15 mouse cellular contexts compared by ENCODE assay signal in the genomic region with DNA sequence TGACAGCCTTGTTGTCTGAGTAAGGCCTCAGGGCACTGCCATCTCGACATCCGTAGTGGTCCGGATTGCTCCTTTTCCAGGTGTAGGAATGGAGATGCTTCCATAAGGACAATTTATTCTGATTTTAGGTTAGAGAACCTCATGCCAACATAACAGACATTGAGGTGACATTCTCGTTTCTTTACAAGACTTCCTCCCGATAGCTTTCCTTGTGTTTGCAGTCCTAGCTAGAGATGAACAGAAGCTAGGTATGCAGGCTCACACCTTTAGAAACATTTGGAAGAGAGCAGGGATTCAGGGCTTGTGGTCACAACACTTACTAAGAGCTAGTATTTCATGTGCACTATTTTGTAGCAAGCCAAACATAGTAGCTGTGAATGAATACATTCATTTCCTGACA. TPM values are rescaled to one million over a fixed set of nuclear protein-coding genes. Genes with fewer than 3 reads are reported as not detected.
DNase-seq lines count a peak whose midpoint lies in the region; ATAC-seq lines count a peak whose summit lies in the region.
"Had no signal": no experiment of that assay in that cellular context is flagged by ENCODE, and none has a peak within 500 bp of the region (broad histone marks: within the 10 kb centered on the region; RNA-seq: fewer than 3 reads in every experiment).

No protein-coding gene starts in this region.

- peak overlapping the region; percentile 47; the same call in 1 of the 2 replicates for H3K27ac ChIP-seq in forebrain, embryonic 11.5 days (ENCODE audit: low read depth, low read length)
- H3K27ac ChIP-seq in forebrain, embryonic 14.5 days (ENCODE audit: low read depth, low read length): no peak overlapping the region
- peak overlapping the region; percentile 40 for H3K27ac ChIP-seq in embryonic facial prominence, embryonic 10.5 days (replicated peaks)
- H3K27ac ChIP-seq: neural tube, embryonic 12.5 days had no signal

- H3K36me3 ChIP-seq in forebrain, embryonic 11.5 days (ENCODE audit: control insufficient read depth, insufficient read depth, low read length): no peaks in the 10 kb centered on the region
- no peaks in the 10 kb centered on the region for H3K36me3 ChIP-seq in forebrain, embryonic 14.5 days (ENCODE audit: control insufficient read depth, insufficient read depth, low read length)
- H3K36me3 ChIP-seq in embryonic facial prominence, embryonic 10.5 days (replicated peaks): no peaks in the 10 kb centered on the region
- H3K36me3 ChIP-seq: neural tube, embryonic 12.5 days had no signal

- no peak overlapping the region for H3K4me3 ChIP-seq in forebrain, embryonic 11.5 days (ENCODE audit: low read depth, low read length)
- no peak overlapping the region for H3K4me3 ChIP-seq in forebrain, embryonic 14.5 days (ENCODE audit: low read depth, low read length)
- no peak overlapping the region for H3K4me3 ChIP-seq in embryonic facial prominence, embryonic 10.5 days
- H3K4me3 ChIP-seq: neural tube, embryonic 12.5 days had no signal

- 87% methylated on average over 5 of the region's 5 CpGs for WGBS in forebrain, embryonic 11.5 days
- WGBS in forebrain, embryonic 14.5 days: 79% methylated on average over 5 of the region's 5 CpGs
- 78% methylated on average over 5 of the region's 5 CpGs for WGBS in embryonic facial prominence, embryonic 10.5 days

- no peak for ATAC-seq in forebrain, embryonic 11.5 days (replicated peaks; ENCODE audit: low FRiP score)
- ATAC-seq in forebrain, embryonic 14.5 days: no peak
- ATAC-seq: midbrain, embryonic 16.5 days had no signal

- H3K9me3 ChIP-seq in forebrain, embryonic 11.5 days (ENCODE audit: control insufficient read depth, low read length): no peaks in the 10 kb centered on the region
- no peaks in the 10 kb centered on the region for H3K9me3 ChIP-seq in forebrain, embryonic 14.5 days (replicated peaks; ENCODE audit: control insufficient read depth, low read length)
- H3K9me3 ChIP-seq in embryonic facial prominence, embryonic 10.5 days: no peaks in the 10 kb centered on the region
- H3K9me3 ChIP-seq: neural tube, embryonic 12.5 days had no signal

- intact Hi-C loops in gastrocnemius, postnatal 14 days (cut with DNase I; ENCODE audit: low total_unique reads): no loop called here

- H3K4me2 ChIP-seq in forebrain, embryonic 11.5 days (ENCODE audit: low read depth, low read length, severe bottlenecking): no peak overlapping the region
- no peak overlapping the region for H3K4me2 ChIP-seq in forebrain, embryonic 14.5 days (ENCODE audit: low read length)

- no peak overlapping the region for H3K9ac ChIP-seq in forebrain, embryonic 11.5 days (ENCODE audit: low read length)
- H3K9ac ChIP-seq in forebrain, embryonic 14.5 days (ENCODE audit: low read length): no peak overlapping the region
- H3K9ac ChIP-seq: neural tube, embryonic 12.5 days had no signal

- DNase-seq in forebrain, embryonic 11.5 days (ENCODE audit: low spot score): no peak
- no peak for DNase-seq in forebrain, embryonic 14.5 days (ENCODE audit: low spot score)
- DNase-seq in retina, postnatal 1 day: peak; percentile 11
- DNase-seq in retina, embryonic 14.5 days (ENCODE audit: low spot score): no peak
- DNase-seq in embryonic facial prominence, embryonic 10.5 days (ENCODE audit: low spot score): no peak
- no peak for DNase-seq in gastrocnemius, postnatal 14 days
- no peak for DNase-seq in lung, postnatal 10 days
- no peak for DNase-seq in gastrocnemius, postnatal 10 days
- DNase-seq: adrenal gland, postnatal 25 days; cerebellum, adult 11 months; heart, postnatal 10 days; lung, postnatal 14 days; spleen, adult 18-20 months had no signal

- H3K4me1 ChIP-seq in forebrain, embryonic 11.5 days (replicated peaks; ENCODE audit: control insufficient read depth, insufficient read depth, low read length): no peaks in the 10 kb centered on the region; the same call in 1 of the 2 replicates
- peaks cover 17% of the 10 kb centered on the region for H3K4me1 ChIP-seq in forebrain, embryonic 14.5 days (ENCODE audit: control insufficient read depth, insufficient read depth, low read length)
- peaks cover 33% of the 10 kb centered on the region for H3K4me1 ChIP-seq in embryonic facial prominence, embryonic 10.5 days

- no peaks in the 10 kb centered on the region for H3K27me3 ChIP-seq in forebrain, embryonic 11.5 days (ENCODE audit: control insufficient read depth, insufficient read depth, low read length)
- no peaks in the 10 kb centered on the region for H3K27me3 ChIP-seq in forebrain, embryonic 14.5 days (replicated peaks; ENCODE audit: control insufficient read depth, insufficient read depth, low read length)
- H3K27me3 ChIP-seq in embryonic facial prominence, embryonic 10.5 days (replicated peaks; ENCODE audit: low read depth, poor library complexity, severe bottlenecking): no peaks in the 10 kb centered on the region
- H3K27me3 ChIP-seq: neural tube, embryonic 12.5 days had no signal

RNA-seq across cellular contexts. Expression of a gene that starts 2.2 kb away (rescaled TPM):
- polyA plus RNA-seq in forebrain, embryonic 11.5 days (2014; fragmentation: Nextera tagmentation; extraction: Ambion mirVana): 8.7 and 10.6 TPM in 2 replicates
- polyA plus RNA-seq in forebrain, embryonic 14.5 days (2014; fragmentation: Nextera tagmentation; extraction: Ambion mirVana): 2.4 and 5.9 TPM in 2 replicates
- polyA plus RNA-seq in embryonic facial prominence, embryonic 10.5 days (2016; fragmentation: Nextera tagmentation; extraction: Ambion mirVana): 8.6 and 10.0 TPM in 2 replicates
- total RNA-seq in gastrocnemius, postnatal 14 days (2021): 10 to 100 TPM; 31.6 to 33.2 TPM
- total RNA-seq in gastrocnemius, postnatal 10 days (2021): 10 to 100 TPM; 86.2 to 86.5 TPM
- polyA plus RNA-seq: midbrain, embryonic 16.5 days had no signal

RNA-seq across cellular contexts. Expression of a gene that starts 3.3 kb away (rescaled TPM):
- polyA plus RNA-seq in forebrain, embryonic 11.5 days (2014; fragmentation: Nextera tagmentation; extraction: Ambion mirVana): 2.6 and 3.4 TPM in 2 replicates
- 1.3 and 1.5 TPM in 2 replicates for polyA plus RNA-seq in forebrain, embryonic 14.5 days (2014; fragmentation: Nextera tagmentation; extraction: Ambion mirVana)
- polyA plus RNA-seq in embryonic facial prominence, embryonic 10.5 days (2016; fragmentation: Nextera tagmentation; extraction: Ambion mirVana): 1.9 and 2.9 TPM in 2 replicates
- 10 to 100 TPM; 42.8 to 44.6 TPM for total RNA-seq in gastrocnemius, postnatal 14 days (2021)
- total RNA-seq in gastrocnemius, postnatal 10 days (2021): 100 to 1,000 TPM; 106 to 125 TPM
- polyA plus RNA-seq: midbrain, embryonic 16.5 days had no signal

RNA-seq across cellular contexts. Expression of a gene that starts 4.6 kb away (rescaled TPM):
- 14.5 and 15.2 TPM in 2 replicates for polyA plus RNA-seq in forebrain, embryonic 11.5 days (2014; fragmentation: Nextera tagmentation; extraction: Ambion mirVana)
- 16.9 and 25.2 TPM in 2 replicates for polyA plus RNA-seq in forebrain, embryonic 14.5 days (2014; fragmentation: Nextera tagmentation; extraction: Ambion mirVana)
- 9.1 and 9.2 TPM in 2 replicates for polyA plus RNA-seq in embryonic facial prominence, embryonic 10.5 days (2016; fragmentation: Nextera tagmentation; extraction: Ambion mirVana)
- total RNA-seq in gastrocnemius, postnatal 14 days (2021): 100 to 1,000 TPM; 258 to 269 TPM
- 100 to 1,000 TPM; 361 to 459 TPM for total RNA-seq in gastrocnemius, postnatal 10 days (2021)

RNA-seq across cellular contexts. Expression of a gene that starts 7.7 kb away (rescaled TPM):
- 59.7 and 63.1 TPM in 2 replicates for polyA plus RNA-seq in forebrain, embryonic 11.5 days (2014; fragmentation: Nextera tagmentation; extraction: Ambion mirVana)
- 27.8 and 49.2 TPM in 2 replicates for polyA plus RNA-seq in forebrain, embryonic 14.5 days (2014; fragmentation: Nextera tagmentation; extraction: Ambion mirVana)
- polyA plus RNA-seq in embryonic facial prominence, embryonic 10.5 days (2016; fragmentation: Nextera tagmentation; extraction: Ambion mirVana): 39.1 and 43.8 TPM in 2 replicates
- 10 to 100 TPM; 67.6 to 81.2 TPM for total RNA-seq in gastrocnemius, postnatal 14 days (2021)
- total RNA-seq in gastrocnemius, postnatal 10 days (2021): 100 to 1,000 TPM; 187 to 217 TPM

RNA-seq across cellular contexts. Expression of a gene that starts 8.9 kb away (rescaled TPM):
- 11.7 and 15.4 TPM in 2 replicates for polyA plus RNA-seq in forebrain, embryonic 11.5 days (2014; fragmentation: Nextera tagmentation; extraction: Ambion mirVana)
- polyA plus RNA-seq in forebrain, embryonic 14.5 days (2014; fragmentation: Nextera tagmentation; extraction: Ambion mirVana): 2.3 and 9.6 TPM in 2 replicates
- 9.5 and 10.3 TPM in 2 replicates for polyA plus RNA-seq in embryonic facial prominence, embryonic 10.5 days (2016; fragmentation: Nextera tagmentation; extraction: Ambion mirVana)
- total RNA-seq in gastrocnemius, postnatal 14 days (2021): 10 to 100 TPM; 86.8 to 91.4 TPM
- total RNA-seq in gastrocnemius, postnatal 10 days (2021): 100 to 1,000 TPM; 213 to 261 TPM
